Mouse (Mus musculus) forebrain, embryonic 16.5 days (tissue): ENCODE measurements around the gene Serinc2. TPM values are rescaled to one million over a fixed set of nuclear protein-coding genes. Genes with fewer than 3 reads are reported as not detected.

ENCODE experiments used
- ATAC-seq: fragments of 200-750 bp; cut with Nextera tagmentation; 2 replicates; pipeline ENCODE4 v1.8.0; 2017; ENCODE audit warnings: mild to moderate bottlenecking, moderate library complexity
- H3K27ac ChIP-seq: fragments of 300-500 bp; sonication (generic); 2 replicates; pipeline ENCODE4 v1.5.1; 2014; ENCODE audit warnings: low read length, control low read depth
- H3K27me3 ChIP-seq: fragments of 300-500 bp; sonication (generic); replicated peaks from 2 replicates; pipeline ENCODE4 v1.6.1; 2014; ENCODE audit warnings: low read length; ENCODE audit not compliant: control insufficient read depth, insufficient read depth
- H3K36me3 ChIP-seq: fragments of 300-500 bp; sonication (generic); 2 replicates; pipeline ENCODE4 v1.6.1; 2014; ENCODE audit not compliant: control insufficient read depth, insufficient read depth
- H3K4me1 ChIP-seq: fragments of 300-500 bp; sonication (generic); replicated peaks from 2 replicates; pipeline ENCODE4 v1.6.1; 2014; ENCODE audit warnings: low read length; ENCODE audit not compliant: control insufficient read depth, insufficient read depth
- H3K4me2 ChIP-seq: fragments of 300-500 bp; sonication (generic); 2 replicates; pipeline ENCODE4 v1.6.1; 2014; ENCODE audit warnings: mild to moderate bottlenecking, low read length, control low read depth
- H3K4me3 ChIP-seq: fragments of 300-500 bp; sonication (generic); replicated peaks from 2 replicates; pipeline ENCODE4 v1.5.1; 2014; ENCODE audit warnings: mild to moderate bottlenecking, low read length, control low read depth
- H3K9ac ChIP-seq: fragments of 300-500 bp; sonication (generic); replicated peaks from 2 replicates; pipeline ENCODE4 v1.6.1; 2014; ENCODE audit warnings: low read depth, low read length, control low read depth
- H3K9me3 ChIP-seq: fragments of 300-500 bp; sonication (generic); 2 replicates; pipeline ENCODE4 v1.6.1; 2016; ENCODE audit warnings: low read length; ENCODE audit not compliant: control insufficient read depth
- WGBS: fragments of 180-500 bp; shearing (Covaris S2); extraction: QIAGEN DNeasy Blood & Tissue Kit; methylation state at CpG from one replicate; pipeline ENCODE4 v1.1.7; 2014; 5-methylcytosine and 5-hydroxymethylcytosine counted together
- polyA plus RNA-seq: library from polyadenylated mRNA; unstranded; fragments of >200 nt; fragmentation: Nextera tagmentation; extraction: Ambion mirVana; gene quantifications from 2 replicates; pipeline ENCODE4 v1.2.1, GENCODE M21; 2015

Serinc2 gene
- polyA plus RNA-seq, result 80.2 and 80.9 TPM in 2 replicates

- no peak within 1 kb of the TSS for H3K27ac ChIP-seq
- no peaks in the 10 kb centered on the region for H3K9me3 ChIP-seq
- no peaks in the 10 kb centered on the region for H3K36me3 ChIP-seq
- H3K27me3 ChIP-seq, result no peaks in the 10 kb centered on the region
- H3K9ac ChIP-seq, result no peak within 1 kb of the TSS
- no peak within 1 kb of the TSS for H3K4me3 ChIP-seq
- no peak for ATAC-seq
- peaks cover 7% of the 10 kb centered on the region for H3K4me1 ChIP-seq
- 67% methylated on average over 2 of the region's 2 CpGs for WGBS
- H3K4me2 ChIP-seq, result no peak within 1 kb of the TSS
Measured at GRCm38 (mm10) chr4:130279105-130279504, at the start of gene Serinc2. Gene Serinc2 (minus strand): TSS chr4:130279205.

DNA sequence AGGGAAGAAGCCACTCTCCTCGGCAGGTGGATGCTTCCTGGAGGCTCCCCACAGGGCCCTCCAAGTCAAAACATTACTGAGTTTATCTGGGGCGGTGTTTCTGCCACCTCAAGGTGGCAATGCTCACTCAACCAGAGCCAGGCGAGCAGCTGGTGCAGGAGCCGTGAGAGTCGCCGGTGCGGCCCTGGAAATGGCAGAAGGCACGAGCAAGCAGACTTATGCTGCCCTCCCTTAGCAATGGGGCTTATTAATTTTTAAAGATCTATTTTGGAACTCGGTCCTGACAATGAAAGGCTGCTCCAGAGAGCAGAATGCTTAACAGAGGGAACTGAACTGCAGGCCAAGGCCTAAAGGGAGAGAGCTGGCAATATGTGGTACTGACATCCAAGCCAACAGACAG is 48.4 kb upstream of the Serinc2 start:
- H3K4me3 ChIP-seq, result no peak overlapping the region
- no peaks in the 10 kb centered on the region for H3K4me1 ChIP-seq
- H3K27ac ChIP-seq, result no peak overlapping the region
- H3K27me3 ChIP-seq, result no peaks in the 10 kb centered on the region
- no peak overlapping the region for H3K9ac ChIP-seq
- H3K9me3 ChIP-seq, result no peaks in the 10 kb centered on the region
- 78% methylated on average over 9 of the region's 9 CpGs for WGBS
- no peak for ATAC-seq
- peaks cover 18% of the 10 kb centered on the region for H3K36me3 ChIP-seq
- H3K4me2 ChIP-seq, result no peak overlapping the region

DNA sequence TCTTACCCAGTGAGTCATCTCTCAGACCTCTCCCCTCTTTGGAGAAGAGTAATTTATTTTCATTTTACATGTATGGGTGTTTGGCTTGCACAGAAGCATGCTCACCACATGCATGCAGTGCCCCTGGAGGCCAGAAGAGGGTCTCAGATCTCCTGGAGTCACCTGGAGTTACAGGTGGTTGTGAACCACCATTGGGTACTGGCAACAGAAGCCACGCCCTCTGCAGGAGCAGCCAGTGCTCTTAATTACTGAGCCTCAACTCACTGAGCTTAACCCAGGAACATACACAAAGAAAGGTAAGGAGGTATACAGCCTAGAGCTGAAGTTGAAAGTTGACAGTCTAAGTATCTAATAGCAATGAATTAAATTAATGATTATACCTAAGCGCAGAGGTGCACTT is 46.4 kb upstream of the Serinc2 start:
- Histone ChIP-seq H3K4me3 (no peak overlapping the region), H3K9me3 (no peaks in the 10 kb centered on the region), H3K4me1 (no peaks in the 10 kb centered on the region), H3K27me3 (no peaks in the 10 kb centered on the region), H3K4me2 (no peak overlapping the region), H3K36me3 (peaks cover 21% of the 10 kb centered on the region), H3K27ac (no peak overlapping the region), H3K9ac (no peak overlapping the region)
- ATAC-seq, result no peak
- WGBS, result 96% methylated on average over 2 of the region's 2 CpGs

DNA sequence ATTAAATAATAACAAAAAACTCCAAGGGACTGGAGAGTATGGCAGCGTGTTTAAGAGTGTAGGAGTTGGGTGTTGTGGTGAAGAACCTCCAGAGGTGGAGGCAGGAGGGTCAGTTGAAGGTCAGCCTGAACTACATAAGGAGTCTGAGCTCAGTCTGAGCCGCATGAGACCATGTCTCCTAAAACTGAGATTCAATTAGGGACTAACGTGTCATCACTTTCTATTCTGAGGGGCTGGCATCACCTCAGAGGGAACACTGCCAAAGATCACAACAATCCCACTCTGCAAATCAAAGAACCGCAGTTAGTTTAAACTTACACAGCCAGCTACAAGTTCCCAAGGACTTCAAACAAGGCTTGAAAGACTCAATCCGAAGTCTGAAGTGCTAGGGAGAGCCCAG is 44.6 kb upstream of the Serinc2 start:
- no peak overlapping the region for H3K4me2 ChIP-seq
- H3K4me3 ChIP-seq, result no peak overlapping the region
- H3K4me1 ChIP-seq, result no peaks in the 10 kb centered on the region
- no peaks in the 10 kb centered on the region for H3K27me3 ChIP-seq
- H3K9ac ChIP-seq, result no peak overlapping the region
- H3K27ac ChIP-seq, result no peak overlapping the region
- H3K9me3 ChIP-seq, result no peaks in the 10 kb centered on the region
- ATAC-seq, result no peak
- WGBS, result 64% methylated on average over 5 of the region's 5 CpGs
- peaks cover 21% of the 10 kb centered on the region for H3K36me3 ChIP-seq

DNA sequence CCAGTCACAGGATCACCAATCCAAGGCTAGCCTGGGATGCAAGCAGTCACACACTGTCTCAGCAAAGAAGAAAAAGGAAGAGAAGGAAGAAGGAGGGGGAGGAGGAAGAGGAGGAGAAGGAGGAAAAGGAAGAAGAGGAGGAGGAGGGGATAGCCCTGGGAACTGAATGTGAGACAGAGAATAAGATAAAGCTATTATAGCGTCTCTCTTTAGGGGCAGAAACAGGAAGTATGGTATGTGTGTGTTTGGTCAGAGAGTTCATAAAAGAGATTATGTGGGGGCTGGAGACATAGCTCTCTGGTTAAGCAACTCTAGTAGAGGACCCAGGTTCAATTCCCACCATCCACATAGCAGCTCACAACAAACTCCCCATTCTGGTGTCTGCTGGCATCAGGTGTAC is 44.2 kb upstream of the Serinc2 start:
- Histone ChIP-seq H3K27me3 (no peaks in the 10 kb centered on the region), H3K4me1 (no peaks in the 10 kb centered on the region), H3K9ac (no peak overlapping the region), H3K9me3 (no peaks in the 10 kb centered on the region), H3K27ac (no peak overlapping the region), H3K4me3 (no peak overlapping the region), H3K4me2 (no peak overlapping the region), H3K36me3 (peaks cover 21% of the 10 kb centered on the region)
- WGBS, result 86% methylated on average over 1 of the region's 1 CpGs
- no peak for ATAC-seq

DNA sequence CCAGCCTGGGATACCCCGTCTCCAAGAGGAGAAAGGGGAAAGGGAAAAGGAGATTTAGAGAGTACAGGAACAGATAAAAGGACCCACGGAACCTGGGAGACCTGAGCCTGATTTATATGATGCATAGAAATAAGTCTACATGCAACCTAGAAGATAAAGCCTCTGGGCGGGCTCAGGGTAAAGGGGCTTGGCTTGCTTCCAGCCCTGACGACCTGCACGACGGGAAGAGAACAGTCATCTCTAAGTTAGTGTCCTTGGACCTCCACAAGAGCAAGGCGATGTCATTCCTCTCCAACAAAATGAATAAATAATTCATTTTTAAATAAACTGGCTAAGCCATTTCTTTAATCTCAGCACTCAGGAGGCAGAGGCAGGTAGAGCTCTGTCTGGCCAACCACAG is 43.6 kb upstream of the Serinc2 start:
- Histone ChIP-seq H3K27ac (no peak overlapping the region), H3K4me2 (no peak overlapping the region), H3K4me3 (no peak overlapping the region), H3K9ac (no peak overlapping the region), H3K4me1 (no peaks in the 10 kb centered on the region), H3K9me3 (no peaks in the 10 kb centered on the region), H3K27me3 (no peaks in the 10 kb centered on the region), H3K36me3 (peaks cover 21% of the 10 kb centered on the region)
- WGBS, result 70% methylated on average over 7 of the region's 7 CpGs
- no peak for ATAC-seq

DNA sequence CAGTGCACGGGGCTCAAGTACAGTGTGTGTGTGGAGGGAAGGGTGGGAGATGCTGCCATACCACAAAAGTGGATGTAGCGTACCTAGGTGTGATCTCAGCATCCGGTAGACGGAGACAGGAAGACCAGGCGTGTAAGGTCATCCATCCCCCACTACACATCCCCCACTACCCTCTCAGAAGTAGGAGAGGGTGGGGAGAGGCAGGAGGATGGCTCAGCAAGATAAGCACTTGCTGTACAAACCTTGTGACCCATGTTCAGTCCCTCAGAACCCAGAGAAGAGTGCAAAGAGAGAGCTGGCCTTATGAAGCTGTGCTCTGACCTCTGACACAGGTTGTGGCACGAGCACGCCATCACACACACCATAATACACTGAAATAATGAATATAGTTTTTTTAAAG is 42.6 kb upstream of the Serinc2 start:
- Histone ChIP-seq H3K4me1 (no peaks in the 10 kb centered on the region), H3K36me3 (peaks cover 21% of the 10 kb centered on the region), H3K9ac (no peak overlapping the region), H3K27me3 (no peaks in the 10 kb centered on the region), H3K4me2 (no peak overlapping the region), H3K9me3 (no peaks in the 10 kb centered on the region), H3K4me3 (no peak overlapping the region), H3K27ac (no peak overlapping the region)
- ATAC-seq, result no peak
- 96% methylated on average over 7 of the region's 7 CpGs for WGBS

GRCm38 (mm10) chr4:130319564-130319963 is 40.6 kb upstream of the Serinc2 start:
- Histone ChIP-seq H3K36me3 (peaks cover 10% of the 10 kb centered on the region), H3K4me1 (no peaks in the 10 kb centered on the region), H3K27me3 (no peaks in the 10 kb centered on the region), H3K9ac (no peak overlapping the region), H3K27ac (no peak overlapping the region), H3K4me3 (no peak overlapping the region), H3K4me2 (no peak overlapping the region), H3K9me3 (no peaks in the 10 kb centered on the region)
- no peak for ATAC-seq
- WGBS, result 85% methylated on average over 7 of the region's 7 CpGs

GRCm38 (mm10) chr4:130318122-130318521 is 39.1 kb upstream of the Serinc2 start:
- Histone ChIP-seq H3K4me1 (no peaks in the 10 kb centered on the region), H3K9me3 (no peaks in the 10 kb centered on the region), H3K9ac (no peak overlapping the region), H3K36me3 (peaks cover 7% of the 10 kb centered on the region; the same call in 1 of the 2 replicates), H3K4me2 (no peak overlapping the region), H3K27ac (no peak overlapping the region), H3K27me3 (no peaks in the 10 kb centered on the region), H3K4me3 (no peak overlapping the region)
- WGBS, result 76% methylated on average over 3 of the region's 3 CpGs
- no peak for ATAC-seq

DNA sequence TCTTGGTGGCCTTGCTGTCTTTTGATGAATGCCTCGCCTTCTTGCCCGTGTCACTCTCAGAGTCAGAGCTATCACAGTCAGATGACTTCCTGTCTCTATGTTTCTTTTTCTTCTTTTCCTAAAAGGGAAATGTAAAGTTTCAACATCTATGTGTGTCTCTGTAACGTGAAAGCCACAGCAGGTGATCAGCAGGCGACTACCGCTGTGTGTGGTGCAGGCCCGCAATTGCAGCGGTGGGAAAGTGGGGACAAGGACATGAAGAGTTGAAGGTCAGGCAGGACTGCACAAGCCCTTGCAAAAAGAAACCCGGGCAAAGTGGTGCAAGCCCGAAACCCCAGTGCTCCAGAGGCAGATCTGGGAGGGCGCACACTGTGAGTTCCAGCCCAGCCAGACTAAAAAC is 37.7 kb upstream of the Serinc2 start:
- H3K27me3 ChIP-seq, result no peaks in the 10 kb centered on the region
- no peak overlapping the region for H3K4me2 ChIP-seq
- no peak overlapping the region for H3K9ac ChIP-seq
- H3K4me1 ChIP-seq, result no peaks in the 10 kb centered on the region
- no peaks in the 10 kb centered on the region for H3K9me3 ChIP-seq
- 76% methylated on average over 10 of the region's 10 CpGs for WGBS
- no peak overlapping the region for H3K27ac ChIP-seq
- H3K4me3 ChIP-seq, result no peak overlapping the region
- no peak for ATAC-seq
- 0 out of 2 replicates have a peak, but pooled peaks cover 4% of the 10 kb centered on the region for H3K36me3 ChIP-seq
